Mouse (Mus musculus): ENCODE results near the gene Tex29. TPM values are rescaled to one million over a fixed set of nuclear protein-coding genes. Genes with fewer than 3 reads are reported as not detected.

Gene Tex29
- polyA plus RNA-seq, 1 experiment from 2014 or later = 0.43 TPM

DNA sequence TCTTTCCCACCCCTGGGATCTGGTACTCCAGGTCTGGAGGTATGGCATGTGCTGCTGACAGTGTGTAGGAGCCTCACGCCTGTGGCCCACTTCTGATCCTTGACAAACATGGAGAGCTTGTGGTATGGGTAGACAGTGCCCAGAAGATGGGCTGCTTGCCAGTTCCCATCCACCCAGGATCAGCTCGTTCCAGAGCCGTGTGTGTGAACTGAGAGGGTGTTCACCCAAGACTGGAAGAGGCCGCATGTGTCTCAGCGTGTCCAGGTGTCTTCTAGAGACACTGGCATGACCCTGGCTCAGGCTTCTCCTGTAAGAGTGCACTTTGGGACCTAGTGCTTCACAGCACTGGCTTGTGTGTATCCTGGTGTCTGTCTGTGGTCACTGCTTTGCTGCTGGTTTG is 29.8 kb upstream of the Tex29 start:
- Histone ChIP-seq H3K4me3 (no peak overlapping the region), H3K4me2 (no peak overlapping the region), H3K36me3 (peaks cover 98% of the 10 kb centered on the region), H3K4me1 (replicated peaks) (peaks cover 7% of the 10 kb centered on the region), H3K27me3 (no peaks in the 10 kb centered on the region), H3K27ac (replicated peaks) (no peak overlapping the region), H3K9ac (no peak overlapping the region), H3K9me3 (no peaks in the 10 kb centered on the region)
- ATAC-seq (ENCODE audit: low read depth) = no peak
- WGBS = 95% methylated on average over 5 of the region's 5 CpGs

DNA sequence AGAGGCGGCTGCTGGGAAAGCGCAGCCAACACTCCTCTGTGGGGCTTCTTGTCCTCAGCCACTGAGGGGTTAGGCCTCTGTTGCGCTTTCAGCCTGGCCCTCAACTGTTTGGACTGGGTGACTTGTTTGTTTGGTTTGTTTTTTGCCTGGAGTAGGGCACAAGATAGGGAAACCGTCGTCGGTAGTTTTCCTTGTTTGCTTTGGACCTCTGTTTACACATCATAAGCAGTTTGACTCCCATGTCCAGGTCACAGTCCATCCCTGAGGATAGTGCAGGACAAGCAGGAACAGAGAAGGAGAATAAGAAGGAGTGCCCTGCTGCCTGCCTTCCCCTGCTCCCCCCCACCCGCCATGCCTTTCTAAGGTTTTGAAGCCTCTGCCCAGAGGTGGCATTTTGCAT is 26.5 kb upstream of the Tex29 start:
- no peak overlapping the region for H3K4me3 ChIP-seq
- H3K27me3 ChIP-seq = no peaks in the 10 kb centered on the region
- no peak overlapping the region for H3K9ac ChIP-seq
- WGBS = 80% methylated on average over 7 of the region's 7 CpGs
- no peaks in the 10 kb centered on the region for H3K9me3 ChIP-seq
- no peaks in the 10 kb centered on the region for H3K4me1 ChIP-seq (replicated peaks)
- ATAC-seq (ENCODE audit: low read depth) = no peak
- H3K36me3 ChIP-seq = peaks cover 96% of the 10 kb centered on the region
- no peak overlapping the region for H3K27ac ChIP-seq (replicated peaks)
- no peak overlapping the region for H3K4me2 ChIP-seq

DNA sequence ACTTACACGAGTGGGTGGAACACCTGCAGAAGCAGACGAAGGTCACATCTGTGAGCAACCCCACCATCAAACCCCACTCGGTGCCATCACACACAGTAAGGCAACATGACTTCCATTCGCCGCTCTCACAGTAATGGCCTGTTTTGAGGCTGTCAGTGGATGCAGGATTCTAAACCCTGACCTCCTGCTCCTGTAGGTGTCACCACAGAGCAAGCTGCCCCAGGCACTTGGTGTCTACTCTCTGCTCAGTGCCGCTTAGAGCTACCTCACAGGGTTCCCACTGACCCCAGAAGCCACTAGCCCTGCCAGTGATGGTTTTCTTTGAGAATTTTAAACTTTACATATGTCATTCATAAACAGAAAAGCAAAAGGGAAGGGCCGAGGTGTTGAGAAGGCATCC is 25.1 kb upstream of the Tex29 start:
- Histone ChIP-seq H3K9me3 (no peaks in the 10 kb centered on the region), H3K4me3 (no peak overlapping the region), H3K27ac (replicated peaks) (no peak overlapping the region), H3K4me2 (no peak overlapping the region), H3K4me1 (replicated peaks) (peaks cover 5% of the 10 kb centered on the region; the same call in 1 of the 2 replicates), H3K9ac (no peak overlapping the region), H3K36me3 (peaks cover 96% of the 10 kb centered on the region), H3K27me3 (no peaks in the 10 kb centered on the region)
- ATAC-seq (ENCODE audit: low read depth) = no peak
- 83% methylated on average over 7 of the region's 7 CpGs for WGBS

DNA sequence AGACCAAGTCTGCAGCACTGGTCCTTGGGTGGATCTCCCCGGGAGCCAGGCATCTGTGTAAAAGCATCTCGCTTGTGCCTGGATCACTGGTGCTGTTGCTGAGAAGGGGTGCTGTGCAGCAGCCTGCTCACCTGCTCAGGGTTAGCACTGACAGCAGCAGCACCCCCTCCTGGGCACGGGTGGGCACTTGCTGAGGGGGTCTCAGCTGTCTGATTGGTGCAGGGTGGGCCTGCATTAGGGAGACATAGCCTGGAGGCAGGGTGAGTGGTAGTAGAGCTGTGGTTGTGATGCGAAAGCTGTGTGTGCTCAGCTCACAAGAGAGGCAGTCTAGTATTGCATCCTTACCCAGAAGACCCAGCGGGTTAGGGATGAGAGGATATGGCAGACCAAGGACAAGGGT is 20.1 kb upstream of the Tex29 start:
- 78% methylated on average over 5 of the region's 5 CpGs for WGBS
- H3K27me3 ChIP-seq = no peaks in the 10 kb centered on the region
- H3K9me3 ChIP-seq = no peaks in the 10 kb centered on the region
- H3K27ac ChIP-seq (replicated peaks) = 0 out of 2 replicates have a peak overlapping the region, but pooled peaks have one; percentile 33
- ATAC-seq (ENCODE audit: low read depth) = peak; percentile 36; the same call in 1 of the 2 replicates
- no peak overlapping the region; the same call in 1 of the 2 replicates for H3K9ac ChIP-seq
- H3K4me3 ChIP-seq = no peak overlapping the region
- peaks cover 10% of the 10 kb centered on the region for H3K4me1 ChIP-seq (replicated peaks)
- peaks cover 98% of the 10 kb centered on the region for H3K36me3 ChIP-seq
- no peak overlapping the region for H3K4me2 ChIP-seq

DNA sequence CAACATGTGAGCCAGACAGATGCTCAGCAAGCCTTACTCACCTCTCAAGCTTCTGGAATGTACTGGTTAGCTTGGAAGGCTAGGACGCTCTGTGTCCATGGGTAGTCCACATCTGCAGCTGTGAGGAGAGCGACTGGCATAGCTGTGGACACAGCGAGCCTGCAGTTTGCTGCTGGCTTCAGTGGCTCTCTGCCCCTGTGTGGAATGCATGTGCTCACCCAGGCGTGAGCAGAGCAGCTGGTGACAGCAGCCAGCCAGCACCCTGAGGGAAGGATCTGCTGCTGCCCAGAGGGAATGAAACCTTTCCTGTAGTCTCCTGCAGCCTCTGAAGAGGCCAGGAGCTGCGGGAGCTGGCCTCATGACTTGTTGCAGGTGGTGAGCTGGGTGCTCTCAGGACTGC is 19.7 kb upstream of the Tex29 start:
- H3K4me2 ChIP-seq = no peak overlapping the region
- no peaks in the 10 kb centered on the region for H3K27me3 ChIP-seq
- no peak overlapping the region for H3K27ac ChIP-seq (replicated peaks)
- H3K9me3 ChIP-seq = no peaks in the 10 kb centered on the region
- peaks cover 98% of the 10 kb centered on the region for H3K36me3 ChIP-seq
- H3K4me1 ChIP-seq (replicated peaks) = peaks cover 10% of the 10 kb centered on the region
- no peak for ATAC-seq (ENCODE audit: low read depth)
- 78% methylated on average over 5 of the region's 5 CpGs for WGBS
- H3K4me3 ChIP-seq = no peak overlapping the region
- no peak overlapping the region for H3K9ac ChIP-seq

DNA sequence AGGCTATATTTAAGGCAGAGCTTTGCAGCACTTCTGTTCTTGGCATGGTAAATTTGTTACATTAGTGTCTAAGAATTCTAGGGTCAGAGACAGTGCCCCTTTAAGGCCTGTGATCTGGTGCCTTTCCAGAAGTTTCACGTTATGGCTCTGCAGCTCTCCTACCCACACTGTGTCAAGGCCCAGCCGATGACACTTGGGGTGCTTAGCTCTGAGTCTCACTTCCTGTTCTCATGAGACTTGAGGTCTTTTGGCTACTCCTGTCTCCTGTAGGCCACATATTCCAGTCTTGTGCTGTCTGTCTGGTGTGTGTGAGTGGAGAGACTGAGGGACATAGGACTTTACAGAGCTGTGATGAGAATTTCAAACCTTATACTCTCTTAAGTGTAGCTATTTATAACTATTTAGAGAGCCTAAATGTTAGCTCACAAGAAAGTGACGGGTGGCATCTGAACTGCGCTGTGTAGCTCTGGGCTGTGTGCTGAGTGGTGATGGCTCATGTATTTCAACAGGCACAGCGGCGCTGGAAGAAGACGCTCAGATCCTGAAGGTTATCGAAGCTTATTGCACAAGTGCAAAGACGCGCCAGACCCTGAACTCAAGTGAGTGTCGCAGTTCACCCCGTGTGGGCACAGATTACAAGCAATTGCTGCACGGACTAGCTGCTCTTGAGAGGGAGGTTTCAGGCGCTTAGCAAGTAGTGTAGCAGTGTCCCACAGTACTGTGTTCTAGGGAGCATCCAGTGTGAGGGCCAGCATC is 18.6 kb upstream of the Tex29 start:
- Histone ChIP-seq H3K9me3 (no peaks in the 10 kb centered on the region), H3K9ac (no peak overlapping the region), H3K4me1 (replicated peaks) (peaks cover 10% of the 10 kb centered on the region), H3K27ac (replicated peaks) (no peak overlapping the region), H3K36me3 (peaks cover 98% of the 10 kb centered on the region), H3K4me3 (no peak overlapping the region), H3K27me3 (no peaks in the 10 kb centered on the region), H3K4me2 (no peak overlapping the region)
- 92% methylated on average over 14 of the region's 14 CpGs for WGBS
- ATAC-seq (ENCODE audit: low read depth) = no peak

DNA sequence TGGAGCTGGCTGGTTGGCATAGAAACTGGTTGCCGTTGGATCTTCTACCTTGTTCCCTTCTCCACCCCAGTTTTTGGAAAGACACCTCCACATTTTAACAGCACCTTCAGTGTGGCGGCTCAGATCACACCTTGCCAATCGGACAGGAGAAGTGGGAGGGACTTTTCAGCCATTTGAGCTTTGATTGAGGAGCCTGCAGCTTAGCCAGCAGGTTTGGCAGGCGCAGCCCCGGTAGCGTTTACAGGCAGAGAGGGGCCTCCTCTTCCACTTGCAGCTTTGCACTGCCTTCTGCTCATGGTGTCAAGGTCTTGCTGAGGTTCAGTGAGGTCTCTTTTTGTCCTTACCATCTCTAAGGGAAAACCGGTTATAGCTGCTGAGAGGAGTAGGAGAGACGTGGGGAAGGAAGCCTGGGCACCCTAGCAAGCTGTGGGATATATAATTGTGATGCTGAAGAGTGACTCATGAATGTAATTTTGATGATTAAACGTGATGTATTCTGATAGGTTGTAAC is 17.7 kb upstream of the Tex29 start:
- peaks cover 16% of the 10 kb centered on the region for H3K4me1 ChIP-seq (replicated peaks)
- no peaks in the 10 kb centered on the region for H3K9me3 ChIP-seq
- ATAC-seq (ENCODE audit: low read depth) = no peak
- H3K4me2 ChIP-seq = no peak overlapping the region
- peaks cover 98% of the 10 kb centered on the region for H3K36me3 ChIP-seq
- 0 out of 2 replicates have a peak overlapping the region, but pooled peaks have one; percentile 13 for H3K27ac ChIP-seq (replicated peaks)
- H3K27me3 ChIP-seq = no peaks in the 10 kb centered on the region
- WGBS = 82% methylated on average over 9 of the region's 9 CpGs
- H3K4me3 ChIP-seq = no peak overlapping the region
- H3K9ac ChIP-seq = no peak overlapping the region

DNA sequence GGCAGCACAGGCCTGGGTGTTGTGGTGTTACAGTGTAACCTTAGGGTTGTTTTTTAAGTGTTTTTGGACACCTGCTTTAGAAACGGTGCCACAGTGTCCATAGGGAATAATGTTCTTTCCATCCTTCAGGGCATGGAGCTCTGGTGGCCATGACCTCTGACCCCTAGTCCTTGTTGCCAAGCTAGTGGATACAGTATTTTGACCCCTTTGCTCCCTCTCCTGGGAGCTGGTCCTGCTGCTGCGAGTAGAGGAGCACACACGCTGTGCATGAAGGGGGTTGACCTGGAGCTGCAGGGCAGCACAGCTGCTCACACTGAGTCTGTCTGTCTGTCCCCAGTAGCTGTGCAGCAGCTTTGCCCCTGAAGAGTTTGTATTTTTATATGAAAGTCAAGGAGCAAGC is 14.5 kb upstream of the Tex29 start:
- H3K27ac ChIP-seq (replicated peaks) = no peak overlapping the region
- no peak overlapping the region for H3K4me3 ChIP-seq
- H3K36me3 ChIP-seq = peaks cover 76% of the 10 kb centered on the region
- H3K4me2 ChIP-seq = no peak overlapping the region
- peaks cover 28% of the 10 kb centered on the region for H3K4me1 ChIP-seq (replicated peaks)
- no peak for ATAC-seq (ENCODE audit: low read depth)
- H3K9ac ChIP-seq = no peak overlapping the region
- WGBS = 44% methylated on average over 3 of the region's 3 CpGs
- H3K27me3 ChIP-seq = no peaks in the 10 kb centered on the region
- no peaks in the 10 kb centered on the region for H3K9me3 ChIP-seq

DNA sequence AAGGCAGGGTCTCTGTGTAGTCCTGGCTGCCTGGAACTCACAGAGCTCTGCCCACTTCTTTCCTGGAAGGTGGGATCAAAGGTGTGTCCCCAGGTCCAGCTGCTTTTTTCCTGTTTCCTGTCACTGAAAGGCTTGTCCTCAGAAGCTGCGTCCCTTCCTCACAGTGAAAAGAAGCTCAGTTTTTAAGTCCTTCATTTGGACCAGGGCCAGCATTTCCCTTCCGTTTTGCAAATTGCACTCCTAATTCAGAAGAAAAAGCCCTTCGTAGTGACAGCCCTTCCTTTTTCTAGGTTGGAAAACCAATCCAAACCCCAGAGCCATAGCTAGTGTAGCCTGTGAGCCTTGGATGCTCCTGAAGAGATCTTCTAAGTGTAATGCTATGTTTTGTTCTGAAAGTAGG is 13.0 kb upstream of the Tex29 start:
- Histone ChIP-seq H3K4me2 (no peak overlapping the region), H3K27me3 (no peaks in the 10 kb centered on the region), H3K9ac (no peak overlapping the region), H3K4me3 (no peak overlapping the region), H3K27ac (replicated peaks) (no peak overlapping the region), H3K36me3 (peaks cover 70% of the 10 kb centered on the region), H3K9me3 (no peaks in the 10 kb centered on the region), H3K4me1 (replicated peaks) (peaks cover 34% of the 10 kb centered on the region)
- WGBS = 74% methylated on average over 3 of the region's 3 CpGs
- no peak for ATAC-seq (ENCODE audit: low read depth)

DNA sequence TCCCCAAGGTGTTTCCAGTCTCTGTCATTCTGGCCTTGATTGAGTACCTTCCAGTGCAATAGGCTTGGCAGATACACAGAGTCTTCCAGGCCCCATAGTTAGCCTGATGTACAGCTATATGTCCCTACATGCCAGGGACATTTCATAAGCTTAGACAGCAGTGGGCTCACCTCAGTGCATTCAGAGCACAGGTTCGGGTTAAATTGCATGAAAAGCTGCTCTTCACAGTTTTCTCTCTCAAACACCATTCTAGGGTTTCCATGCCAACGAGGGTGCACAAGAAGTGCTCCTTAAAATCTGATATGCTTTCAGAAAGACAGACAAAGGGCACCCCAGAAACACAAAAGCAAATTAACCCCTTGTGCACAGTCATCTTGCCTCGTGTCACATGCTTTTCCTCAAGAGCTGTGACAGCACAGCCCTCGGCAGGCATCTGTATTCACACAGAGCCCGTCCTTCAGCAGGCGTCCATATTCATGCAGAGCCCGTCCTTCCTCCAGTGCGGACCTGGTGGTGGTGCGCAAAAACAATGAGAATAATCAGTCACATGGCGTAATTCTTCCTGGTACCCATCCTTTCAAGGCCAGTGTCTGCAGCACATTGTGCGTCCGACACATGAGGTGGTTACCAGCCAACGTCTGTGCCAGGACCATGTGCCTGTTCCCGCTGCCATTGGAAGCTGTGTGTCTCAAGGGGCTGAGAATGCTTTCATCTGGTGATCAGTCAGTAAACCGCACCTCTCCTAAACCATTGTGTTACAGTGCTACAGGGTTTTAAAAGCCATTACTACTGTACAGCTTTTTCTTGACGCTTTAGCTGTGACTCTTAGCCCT is 9.8 kb upstream of the Tex29 start:
- peak; percentile 74 for ATAC-seq (ENCODE audit: low read depth)
- H3K9me3 ChIP-seq = no peaks in the 10 kb centered on the region
- H3K4me2 ChIP-seq = no peak overlapping the region
- no peaks in the 10 kb centered on the region for H3K27me3 ChIP-seq
- H3K27ac ChIP-seq (replicated peaks) = peak overlapping the region; percentile 57
- peaks cover 34% of the 10 kb centered on the region for H3K4me1 ChIP-seq (replicated peaks)
- WGBS = 39% methylated on average over 16 of the region's 16 CpGs
- no peak overlapping the region for H3K4me3 ChIP-seq
- peaks cover 71% of the 10 kb centered on the region for H3K36me3 ChIP-seq
- H3K9ac ChIP-seq = 0 out of 2 replicates have a peak overlapping the region, but pooled peaks have one; percentile 9

DNA sequence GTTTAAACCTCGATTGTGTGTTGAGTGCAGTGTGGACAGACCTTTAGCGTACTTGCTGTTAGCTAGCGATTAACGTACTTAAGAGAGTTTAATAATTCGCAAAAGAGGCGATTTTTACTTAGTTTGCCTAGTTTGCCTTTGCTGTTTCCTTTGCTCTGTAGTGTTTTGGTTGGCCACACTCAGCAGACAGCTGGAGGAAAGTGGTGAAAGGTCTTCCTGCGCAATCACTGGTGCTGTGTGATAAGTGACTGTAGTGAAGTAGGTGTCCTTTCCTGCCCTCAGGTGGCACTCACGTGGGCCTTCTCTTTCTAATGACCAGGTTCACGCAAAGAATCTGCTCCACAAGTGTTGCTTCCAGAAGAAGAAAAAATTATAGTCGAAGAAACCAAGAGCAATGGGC is 9.1 kb upstream of the Tex29 start:
- Histone ChIP-seq H3K4me3 (no peak overlapping the region), H3K4me1 (replicated peaks) (peaks cover 34% of the 10 kb centered on the region), H3K27me3 (no peaks in the 10 kb centered on the region), H3K9ac (no peak overlapping the region), H3K9me3 (no peaks in the 10 kb centered on the region), H3K36me3 (peaks cover 71% of the 10 kb centered on the region), H3K4me2 (no peak overlapping the region), H3K27ac (replicated peaks) (no peak overlapping the region)
- ATAC-seq (ENCODE audit: low read depth) = no peak
- 92% methylated on average over 10 of the region's 10 CpGs for WGBS

DNA sequence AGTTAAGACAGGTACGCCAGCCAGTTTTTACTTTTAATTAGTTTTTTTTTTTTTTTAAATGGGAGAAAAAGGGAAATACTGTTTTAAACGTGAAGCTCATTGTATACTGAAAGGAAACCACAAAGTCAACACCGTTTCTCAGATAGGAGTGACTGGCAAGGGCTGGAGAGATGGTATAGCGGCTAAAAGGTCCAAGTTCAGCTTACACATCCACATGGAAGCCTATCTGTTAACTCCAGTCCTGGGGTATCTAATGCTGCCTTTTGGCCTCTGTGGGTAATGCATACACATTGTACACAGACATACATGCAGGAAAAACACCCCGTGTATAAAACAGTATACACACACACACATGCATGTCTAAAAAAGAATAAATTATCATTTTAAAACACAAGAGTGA is 8.3 kb upstream of the Tex29 start:
- Histone ChIP-seq H3K4me2 (no peak overlapping the region), H3K4me3 (no peak overlapping the region), H3K27me3 (no peaks in the 10 kb centered on the region), H3K9ac (no peak overlapping the region), H3K9me3 (no peaks in the 10 kb centered on the region), H3K4me1 (replicated peaks) (peaks cover 34% of the 10 kb centered on the region), H3K27ac (replicated peaks) (no peak overlapping the region), H3K36me3 (peaks cover 67% of the 10 kb centered on the region)
- 92% methylated on average over 5 of the region's 5 CpGs for WGBS
- no peak for ATAC-seq (ENCODE audit: low read depth)
